Mouse (Mus musculus) heart, embryonic 13.5 days (tissue): ENCODE results near the gene Gcdh. TPM values are rescaled to one million over a fixed set of nuclear protein-coding genes. Genes with fewer than 3 reads are reported as not detected.
"Not testable (repeated sequence)": the region's sequence is repeated elsewhere in the genome, so short reads cannot be mapped to it uniquely, and the experiment has no call there.

Experiments used
- ATAC-seq: fragments of 200-750 bp; cut with Nextera tagmentation; 2 replicates; pipeline ENCODE4 v1.8.0; 2017; ENCODE audit warnings: moderate TSS enrichment; ENCODE audit not compliant: insufficient number of reproducible peaks, low FRiP score, low TSS enrichment; ENCODE audit errors: extremely low read depth
- H3K27ac ChIP-seq: fragments of 300-500 bp; sonication (generic); replicated peaks from 2 replicates; pipeline ENCODE4 v1.5.1; 2015; ENCODE audit warnings: moderate library complexity, mild to moderate bottlenecking, inconsistent platforms
- H3K27me3 ChIP-seq: fragments of 300-500 bp; sonication (generic); replicated peaks from 2 replicates; pipeline ENCODE4 v1.6.1; 2015; ENCODE audit warnings: mild to moderate bottlenecking, inconsistent platforms
- H3K36me3 ChIP-seq: fragments of 300-500 bp; sonication (generic); 2 replicates; pipeline ENCODE4 v1.6.1; 2015; ENCODE audit warnings: mild to moderate bottlenecking, inconsistent platforms
- H3K4me1 ChIP-seq: fragments of 300-500 bp; sonication (generic); 2 replicates; pipeline ENCODE4 v1.6.1; 2015; ENCODE audit warnings: inconsistent platforms
- H3K4me2 ChIP-seq: fragments of 300-500 bp; sonication (generic); 2 replicates; pipeline ENCODE4 v1.6.1; 2015; ENCODE audit warnings: inconsistent platforms, mild to moderate bottlenecking, moderate library complexity
- H3K4me3 ChIP-seq: fragments of 300-500 bp; sonication (generic); 2 replicates; pipeline ENCODE4 v1.5.1; 2015; ENCODE audit warnings: moderate library complexity, mild to moderate bottlenecking, inconsistent platforms
- H3K9ac ChIP-seq: fragments of 300-500 bp; sonication (generic); 2 replicates; pipeline ENCODE4 v1.6.1; 2015; ENCODE audit warnings: inconsistent platforms, mild to moderate bottlenecking, moderate library complexity
- H3K9me3 ChIP-seq: fragments of 300-500 bp; sonication (generic); 2 replicates; pipeline ENCODE4 v1.6.1; 2016; ENCODE audit warnings: inconsistent platforms
- WGBS: fragments of 180-500 bp; shearing (Covaris S2); methylation state at CpG from one replicate; pipeline ENCODE4 v1.1.7; 2015; ENCODE audit warnings: mixed read lengths; 5-methylcytosine and 5-hydroxymethylcytosine counted together
- polyA plus RNA-seq: library from polyadenylated mRNA; unstranded; fragments of >200 nt; fragmentation: Nextera tagmentation; extraction: Ambion mirVana; gene quantifications from 2 replicates; pipeline ENCODE4 v1.2.1, GENCODE M21; 2015

Gene Gcdh
- polyA plus RNA-seq, 1 experiment from 2014 or later = 31.0 TPM

GRCm38 (mm10) chr8:84909949-84910348 is 16.2 kb upstream of the Gcdh start:
- Histone ChIP-seq H3K9me3 (peaks cover 5% of the 10 kb centered on the region; the same call in 1 of the 2 replicates), H3K4me1 (peaks cover 18% of the 10 kb centered on the region), H3K9ac (no peak overlapping the region), H3K27ac (no peak overlapping the region), H3K4me3 (peak overlapping the region; percentile 59; the same call in 1 of the 2 replicates), H3K27me3 (peaks cover 62% of the 10 kb centered on the region), H3K36me3 (no peaks in the 10 kb centered on the region), H3K4me2 (peak overlapping the region; percentile 91; the same call in 1 of the 2 replicates)
- WGBS = 74% methylated on average over 5 of the region's 5 CpGs
- ATAC-seq = no peak

- peak overlapping the region; percentile 91 for H3K4me2 ChIP-seq
- no peaks in the 10 kb centered on the region for H3K36me3 ChIP-seq
- peaks cover 62% of the 10 kb centered on the region for H3K27me3 ChIP-seq
- ATAC-seq = no peak
- peaks cover 18% of the 10 kb centered on the region for H3K4me1 ChIP-seq
- H3K9me3 ChIP-seq = peaks cover 4% of the 10 kb centered on the region; the same call in 1 of the 2 replicates
- H3K9ac ChIP-seq = peak overlapping the region; percentile 85
- H3K27ac ChIP-seq = peak overlapping the region; percentile 40; the same call in 1 of the 2 replicates
- H3K4me3 ChIP-seq = peak overlapping the region; percentile 59
- 46% methylated on average over 20 of the region's 20 CpGs for WGBS
Observed at GRCm38 (mm10) chr8:84909162-84909767, 15.5 kb upstream of the Gcdh start.

GRCm38 (mm10) chr8:84908421-84909161 is 14.9 kb upstream of the Gcdh start, which contains the start of gene Dnase2a:
TSS of gene Dnase2a (plus strand) at chr8:84908560.
- H3K4me3 ChIP-seq = peak within 1 kb of the TSS; percentile 59
- no peaks in the 10 kb centered on the region for H3K36me3 ChIP-seq
- H3K9me3 ChIP-seq = no peaks in the 10 kb centered on the region
- peak within 1 kb of the TSS; percentile 52 for H3K27ac ChIP-seq
- H3K4me2 ChIP-seq = peak within 1 kb of the TSS; percentile 91
- peaks cover 18% of the 10 kb centered on the region for H3K4me1 ChIP-seq
- H3K9ac ChIP-seq = peak within 1 kb of the TSS; percentile 85
- H3K27me3 ChIP-seq = peaks cover 57% of the 10 kb centered on the region
- WGBS = 1% methylated on average over 45 of the region's 45 CpGs
- ATAC-seq = peak; percentile 86

GRCm38 (mm10) chr8:84907979-84908378 is 14.3 kb upstream of the Gcdh start:
- Histone ChIP-seq H3K27me3 (peaks cover 52% of the 10 kb centered on the region), H3K9ac (peak overlapping the region; percentile 67), H3K4me3 (peak overlapping the region; percentile 59), H3K27ac (peak overlapping the region; percentile 52; the same call in 1 of the 2 replicates), H3K4me1 (peaks cover 16% of the 10 kb centered on the region), H3K4me2 (peak overlapping the region; percentile 91)
- not testable (repeated sequence) for ATAC-seq, H3K9me3 ChIP-seq, H3K36me3 ChIP-seq
- WGBS = 36% methylated on average over 7 of the region's 7 CpGs

- H3K9ac ChIP-seq = no peak overlapping the region
- 73% methylated on average over 8 of the region's 8 CpGs for whole genome bisulfite sequencing
- ATAC-seq = no peak
- H3K27me3 ChIP-seq = peaks cover 47% of the 10 kb centered on the region
- H3K4me3 ChIP-seq = no peak overlapping the region
- peaks cover 16% of the 10 kb centered on the region for H3K4me1 ChIP-seq
- no peaks in the 10 kb centered on the region for H3K9me3 ChIP-seq
- no peak overlapping the region for H3K27ac ChIP-seq
- H3K4me2 ChIP-seq = no peak overlapping the region
- H3K36me3 ChIP-seq = no peaks in the 10 kb centered on the region
Observed at GRCm38 (mm10) chr8:84907493-84907892, 13.8 kb upstream of the Gcdh start.

- Histone ChIP-seq H3K9ac (no peak overlapping the region), H3K4me2 (no peak overlapping the region), H3K36me3 (no peaks in the 10 kb centered on the region), H3K9me3 (no peaks in the 10 kb centered on the region), H3K4me1 (peaks cover 16% of the 10 kb centered on the region), H3K4me3 (no peak overlapping the region), H3K27ac (no peak overlapping the region), H3K27me3 (peaks cover 42% of the 10 kb centered on the region)
- no peak for ATAC-seq
- 91% methylated on average over 9 of the region's 9 CpGs for WGBS
Observed at GRCm38 (mm10) chr8:84907037-84907436, 13.3 kb upstream of the Gcdh start.

GRCm38 (mm10) chr8:84904351-84904750 is 10.6 kb upstream of the Gcdh start:
- H3K4me2 ChIP-seq = no peak overlapping the region
- no peak for ATAC-seq

GRCm38 (mm10) chr8:84902920-84903661 is 9.4 kb upstream of the Gcdh start:
- Histone ChIP-seq H3K9me3 (no peaks in the 10 kb centered on the region), H3K4me3 (peak overlapping the region; percentile 73), H3K4me2 (peak overlapping the region; percentile 97), H3K27me3 (peaks cover 22% of the 10 kb centered on the region), H3K9ac (peak overlapping the region; percentile 87), H3K4me1 (peaks cover 17% of the 10 kb centered on the region), H3K27ac (peak overlapping the region; percentile 62; the same call in 1 of the 2 replicates), H3K36me3 (no peaks in the 10 kb centered on the region)
- under 1% methylated on average over 64 of the region's 68 CpGs for WGBS
- peak; percentile 78 for ATAC-seq

More at GRCm38 (mm10) chr8:84904351-84904750, 10.6 kb upstream of the Gcdh start:
- Histone ChIP-seq H3K4me3 (no peak overlapping the region), H3K9ac (no peak overlapping the region), H3K36me3 (no peaks in the 10 kb centered on the region), H3K27me3 (peaks cover 29% of the 10 kb centered on the region), H3K9me3 (no peaks in the 10 kb centered on the region), H3K27ac (no peak overlapping the region), H3K4me1 (peaks cover 21% of the 10 kb centered on the region)
- WGBS = 85% methylated on average over 7 of the region's 7 CpGs

- ATAC-seq = no peak
- Histone ChIP-seq H3K36me3 (no peaks in the 10 kb centered on the region), H3K27me3 (peaks cover 22% of the 10 kb centered on the region), H3K4me3 (peak overlapping the region; percentile 73), H3K9ac (peak overlapping the region; percentile 87), H3K4me2 (peak overlapping the region; percentile 97), H3K4me1 (peaks cover 17% of the 10 kb centered on the region), H3K27ac (peak overlapping the region; percentile 62; the same call in 1 of the 2 replicates), H3K9me3 (no peaks in the 10 kb centered on the region)
- WGBS = 4% methylated on average over 24 of the region's 24 CpGs
Observed at GRCm38 (mm10) chr8:84902367-84902919, 8.7 kb upstream of the Gcdh start.

GRCm38 (mm10) chr8:84901752-84902151 is 8.0 kb upstream of the Gcdh start, which contains the start of gene Klf1:
TSS of gene Klf1 (plus strand) at chr8:84901928.
- ATAC-seq = no peak
- WGBS = 43% methylated on average over 3 of the region's 3 CpGs
- peak within 1 kb of the TSS; percentile 73 for H3K4me3 ChIP-seq
- H3K4me1 ChIP-seq = peaks cover 17% of the 10 kb centered on the region
- H3K9me3 ChIP-seq = no peaks in the 10 kb centered on the region
- peak within 1 kb of the TSS; percentile 62 for H3K27ac ChIP-seq
- H3K4me2 ChIP-seq = peak within 1 kb of the TSS; percentile 97
- peaks cover 22% of the 10 kb centered on the region for H3K27me3 ChIP-seq
- peak within 1 kb of the TSS; percentile 87 for H3K9ac ChIP-seq
- no peaks in the 10 kb centered on the region for H3K36me3 ChIP-seq
